Mouse (Mus musculus): Measurements from ENCODE around the gene Upk1a. TPM values are rescaled to one million over a fixed set of nuclear protein-coding genes. Genes with fewer than 3 reads are reported as not detected.

Upk1a gene
- polyA plus RNA-seq, 1 experiment = 0.53 TPM

- Histone ChIP-seq H3K79me2 (ENCODE audit: control insufficient read depth, insufficient read depth) (no peaks in the 10 kb centered on the region), H3K79me3 (ENCODE audit: low read depth) (no peaks in the 10 kb centered on the region), H3K27me3 (ENCODE audit: control insufficient read depth, insufficient read depth, insufficient read length) (peaks cover 33% of the 10 kb centered on the region), H3K4me3 (ENCODE audit: insufficient read depth, poor library complexity, severe bottlenecking) (no peak overlapping the region), H3K36me3 (ENCODE audit: control insufficient read depth, insufficient read depth) (no peaks in the 10 kb centered on the region), H3ac (ENCODE audit: control insufficient read depth, insufficient read length, low read depth) (no peak overlapping the region)
- no peak for TF ChIP-seq USF1 (IDR thresholded peaks at IDR 0.05; ENCODE audit: low read depth)
- no peak for TF ChIP-seq MYOD1 (IDR thresholded peaks at IDR 0.05; ENCODE audit: control insufficient read depth, insufficient read length, low read depth)
Observed at GRCm38 (mm10) chr7:30593579-30594509, 18.8 kb downstream of the Upk1a start.

- Histone ChIP-seq H3K79me2 (ENCODE audit: control insufficient read depth, insufficient read depth) (peaks cover 6% of the 10 kb centered on the region), H3K27me3 (ENCODE audit: control insufficient read depth, insufficient read depth, insufficient read length) (peaks cover 24% of the 10 kb centered on the region), H3K79me3 (ENCODE audit: low read depth) (peaks cover 3% of the 10 kb centered on the region), H3K4me3 (ENCODE audit: insufficient read depth, poor library complexity, severe bottlenecking) (no peak overlapping the region), H3ac (ENCODE audit: control insufficient read depth, insufficient read length, low read depth) (no peak overlapping the region), H3K36me3 (ENCODE audit: control insufficient read depth, insufficient read depth) (no peaks in the 10 kb centered on the region)
- no peak for TF ChIP-seq MAX (IDR thresholded peaks at IDR 0.05)
Observed at GRCm38 (mm10) chr7:30592772-30593423, 19.7 kb downstream of the Upk1a start.

- peaks cover 16% of the 10 kb centered on the region for H3K79me3 ChIP-seq (ENCODE audit: low read depth)
- no peak overlapping the region for H3K4me3 ChIP-seq (ENCODE audit: insufficient read depth, poor library complexity, severe bottlenecking)
- no peaks in the 10 kb centered on the region for H3K36me3 ChIP-seq (ENCODE audit: control insufficient read depth, insufficient read depth)
- H3K79me2 ChIP-seq (ENCODE audit: control insufficient read depth, insufficient read depth) = peaks cover 19% of the 10 kb centered on the region
- TF ChIP-seq CTCF (IDR thresholded peaks at IDR 0.05; ENCODE audit: control insufficient read depth, insufficient read depth, insufficient read length) = no peak
- TF ChIP-seq USF1 (IDR thresholded peaks at IDR 0.05; ENCODE audit: low read depth) = no peak
- no peak for TF ChIP-seq MYOD1 (IDR thresholded peaks at IDR 0.05; ENCODE audit: control insufficient read depth, insufficient read length, low read depth)
- no peak for TF ChIP-seq FOSL1 (IDR thresholded peaks at IDR 0.05; ENCODE audit: insufficient read depth, low read length, poor library complexity, severe bottlenecking)
- no peak for TF ChIP-seq MAX (IDR thresholded peaks at IDR 0.05)
- no peak for TF ChIP-seq MYOG (IDR thresholded peaks at IDR 0.05; ENCODE audit: control insufficient read depth, extremely low read depth, insufficient read length)
- no peak for TF ChIP-seq CEBPB (IDR thresholded peaks at IDR 0.05; ENCODE audit: low read depth)
- no peak overlapping the region for H3ac ChIP-seq (ENCODE audit: control insufficient read depth, insufficient read length, low read depth)
- peaks cover 11% of the 10 kb centered on the region for H3K27me3 ChIP-seq (ENCODE audit: control insufficient read depth, insufficient read depth, insufficient read length)
Observed at GRCm38 (mm10) chr7:30591605-30591951, 21.1 kb downstream of the Upk1a start.

- peaks cover 3% of the 10 kb centered on the region for H3K36me3 ChIP-seq (ENCODE audit: control insufficient read depth, insufficient read depth)
- peaks cover 24% of the 10 kb centered on the region for H3K79me2 ChIP-seq (ENCODE audit: control insufficient read depth, insufficient read depth)
- peaks cover 11% of the 10 kb centered on the region for H3K27me3 ChIP-seq (ENCODE audit: control insufficient read depth, insufficient read depth, insufficient read length)
- peaks cover 19% of the 10 kb centered on the region for H3K79me3 ChIP-seq (ENCODE audit: low read depth)
- TF ChIP-seq MAX (IDR thresholded peaks at IDR 0.05) (no peak), MYOD1 (IDR thresholded peaks at IDR 0.05; ENCODE audit: control insufficient read depth, insufficient read length, low read depth) (no peak), USF1 (IDR thresholded peaks at IDR 0.05; ENCODE audit: low read depth) (no peak), CEBPB (IDR thresholded peaks at IDR 0.05; ENCODE audit: low read depth) (no peak), FOSL1 (IDR thresholded peaks at IDR 0.05; ENCODE audit: insufficient read depth, low read length, poor library complexity, severe bottlenecking) (no peak), CTCF (IDR thresholded peaks at IDR 0.05; ENCODE audit: control insufficient read depth, insufficient read depth, insufficient read length) (no peak), MYOG (IDR thresholded peaks at IDR 0.05; ENCODE audit: control insufficient read depth, extremely low read depth, insufficient read length) (no peak)
- H3ac ChIP-seq (ENCODE audit: control insufficient read depth, insufficient read length, low read depth) = no peak overlapping the region
- no peak overlapping the region for H3K4me3 ChIP-seq (ENCODE audit: insufficient read depth, poor library complexity, severe bottlenecking)
Observed at GRCm38 (mm10) chr7:30590927-30591604, 21.6 kb downstream of the Upk1a start.

GRCm38 (mm10) chr7:30589435-30590301 lies 23.0 kb downstream of the Upk1a start:
- Histone ChIP-seq H3ac (ENCODE audit: control insufficient read depth, insufficient read length, low read depth) (peak overlapping the region; percentile 87), H3K36me3 (ENCODE audit: control insufficient read depth, insufficient read depth) (peaks cover 16% of the 10 kb centered on the region), H3K4me3 (ENCODE audit: insufficient read depth, poor library complexity, severe bottlenecking) (peak overlapping the region; percentile 75), H3K79me3 (ENCODE audit: low read depth) (peaks cover 20% of the 10 kb centered on the region), H3K79me2 (ENCODE audit: control insufficient read depth, insufficient read depth) (peaks cover 38% of the 10 kb centered on the region), H3K27me3 (ENCODE audit: control insufficient read depth, insufficient read depth, insufficient read length) (no peaks in the 10 kb centered on the region)
- TF ChIP-seq CEBPB (IDR thresholded peaks at IDR 0.05; ENCODE audit: low read depth) (no peak), MYOG (IDR thresholded peaks at IDR 0.05; ENCODE audit: control insufficient read depth, extremely low read depth, insufficient read length) (no peak), MYOD1 (IDR thresholded peaks at IDR 0.05; ENCODE audit: control insufficient read depth, insufficient read length, low read depth) (no peak), MAX (IDR thresholded peaks at IDR 0.05) (no peak), CTCF (IDR thresholded peaks at IDR 0.05; ENCODE audit: control insufficient read depth, insufficient read depth, insufficient read length) (peak; percentile 44), FOSL1 (IDR thresholded peaks at IDR 0.05; ENCODE audit: insufficient read depth, low read length, poor library complexity, severe bottlenecking) (no peak)
